Mouse (Mus musculus): ENCODE measurements around the gene Ddx18.
A peak's percentile ranks its signal among the peaks of the same experiment; 100 is the strongest.

Gene Ddx18

GRCm38 (mm10) chr1:121527061-121527460, 40.7 kb downstream of the Ddx18 start:
- DNase-seq: no peak

GRCm38 (mm10) chr1:121518609-121519008, 49.2 kb downstream of the Ddx18 start:
- no peak for DNase-seq

GRCm38 (mm10) chr1:121511966-121512365, 55.8 kb downstream of the Ddx18 start:
- DNase-seq: no peak

- DNase-seq: peak; percentile 18 to 40
These were observed 56.6 kb downstream of the Ddx18 start for GRCm38 (mm10) chr1:121511186-121511585.

GRCm38 (mm10) chr1:121510420-121511140, 57.2 kb downstream of the Ddx18 start:
- peak; percentile 70 to 80 for DNase-seq

GRCm38 (mm10) chr1:121508729-121509128, 59.1 kb downstream of the Ddx18 start:
- DNase-seq: no peak
